In the genomic region with DNA sequence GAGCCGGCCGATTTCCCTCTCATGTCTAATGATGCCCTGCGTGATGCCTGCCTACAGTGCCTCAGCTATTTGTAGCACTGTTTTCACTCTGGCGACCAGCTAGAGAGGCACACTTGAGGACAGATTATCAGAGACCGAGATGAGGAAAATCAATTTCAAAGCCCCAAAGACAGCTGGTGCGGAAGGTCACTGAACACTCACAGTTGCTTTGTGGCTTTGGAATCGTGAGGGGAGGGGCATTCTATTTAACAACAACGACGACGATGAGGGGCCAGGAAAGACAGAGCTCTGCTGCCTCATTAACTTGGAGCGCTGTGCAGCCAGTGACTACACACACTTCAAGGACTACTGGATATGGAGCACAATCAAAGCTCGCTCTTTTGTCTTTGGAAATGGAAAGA, we compare ENCODE assay signal across 10 mouse cellular contexts.
A peak's percentile ranks its signal among the peaks of the same experiment; 100 is the strongest.
DNase-seq lines count a peak whose midpoint lies in the region; ATAC-seq lines count a peak whose summit lies in the region.
"Had no signal": no experiment of that assay in that cellular context is flagged by ENCODE, and none has a peak within 500 bp of the region (broad histone marks: within the 10 kb centered on the region; RNA-seq: fewer than 3 reads in every experiment).

No protein-coding gene starts in this region.

- WGBS in heart, embryonic 10.5 days, result 52% methylated on average over 12 of the region's 12 CpGs
- WGBS in forebrain, embryonic 12.5 days, result 11% methylated on average over 12 of the region's 12 CpGs
- WGBS in midbrain, embryonic 13.5 days, result 15% methylated on average over 12 of the region's 12 CpGs

- H3K4me1 ChIP-seq in heart, embryonic 10.5 days, result peaks cover 15% of the 10 kb centered on the region
- peaks cover 18% of the 10 kb centered on the region for H3K4me1 ChIP-seq in forebrain, embryonic 12.5 days
- peaks cover 19% of the 10 kb centered on the region for H3K4me1 ChIP-seq in midbrain, embryonic 13.5 days (replicated peaks)

- no peak overlapping the region for H3K9ac ChIP-seq in forebrain, embryonic 12.5 days
- no peak overlapping the region for H3K9ac ChIP-seq in midbrain, embryonic 13.5 days (replicated peaks)
- H3K9ac ChIP-seq: liver, embryonic 14.5 days had no signal

- no peaks in the 10 kb centered on the region for H3K9me3 ChIP-seq in heart, embryonic 10.5 days
- H3K9me3 ChIP-seq in forebrain, embryonic 12.5 days, result no peaks in the 10 kb centered on the region
- no peaks in the 10 kb centered on the region for H3K9me3 ChIP-seq in midbrain, embryonic 13.5 days

- DNase-seq in heart, embryonic 10.5 days (ENCODE audit: low spot score), result no peak
- no peak for DNase-seq in heart, postnatal 25 days (ENCODE audit: low spot score)
- DNase-seq in R1 (ENCODE audit: low read depth, low spot score), result peak; percentile 71
- no peak for DNase-seq in spleen, postnatal 36 days (ENCODE audit: low spot score in 2 of 2)
- DNase-seq in layer of hippocampus, adult 9-11 months, result no peak
- DNase-seq: heart, adult 11 months had no signal

- H3K4me2 ChIP-seq in forebrain, embryonic 12.5 days, result peak overlapping the region; percentile 48
- peak overlapping the region; percentile 28 for H3K4me2 ChIP-seq in midbrain, embryonic 13.5 days (replicated peaks)

- ATAC-seq in forebrain, embryonic 12.5 days (ENCODE audit: low FRiP score), result peak; percentile 91
- ATAC-seq in midbrain, embryonic 13.5 days, result peak; percentile 90
- no peak for ATAC-seq in cerebellum, adult (ENCODE audit: insufficient number of reproducible peaks, low FRiP score, low TSS enrichment)

- no peaks in the 10 kb centered on the region for H3K36me3 ChIP-seq in heart, embryonic 10.5 days
- no peaks in the 10 kb centered on the region for H3K36me3 ChIP-seq in forebrain, embryonic 12.5 days (replicated peaks)
- no peaks in the 10 kb centered on the region for H3K36me3 ChIP-seq in midbrain, embryonic 13.5 days

- intact Hi-C loops in heart, postnatal 25 days (cut with DNase I), result no loop called here

- H3K4me3 ChIP-seq in heart, embryonic 10.5 days, result peak overlapping the region; percentile 37
- H3K4me3 ChIP-seq in forebrain, embryonic 12.5 days (replicated peaks), result peak overlapping the region; percentile 19; the same call in 1 of the 2 replicates
- no peak overlapping the region; the same call in 1 of the 2 replicates for H3K4me3 ChIP-seq in midbrain, embryonic 13.5 days (replicated peaks)

- H3K27ac ChIP-seq in heart, embryonic 10.5 days, result peak overlapping the region; percentile 77
- H3K27ac ChIP-seq in forebrain, embryonic 12.5 days, result peak overlapping the region; percentile 50; the same call in 1 of the 2 replicates
- H3K27ac ChIP-seq in midbrain, embryonic 13.5 days, result peak overlapping the region; percentile 65
- H3K27ac ChIP-seq: liver, embryonic 14.5 days had no signal

- no peaks in the 10 kb centered on the region for H3K27me3 ChIP-seq in heart, embryonic 10.5 days (ENCODE audit: insufficient read depth, poor library complexity, severe bottlenecking)
- peaks cover 4% of the 10 kb centered on the region; the same call in 1 of the 2 replicates for H3K27me3 ChIP-seq in forebrain, embryonic 12.5 days
- H3K27me3 ChIP-seq in midbrain, embryonic 13.5 days, result no peaks in the 10 kb centered on the region
